Mouse (Mus musculus) G1E (cell line): ENCODE measurements at regions not wholly inside any gene's neighbourhood (a gene's known extent, or its start where the extent isn't known, plus 50 kb on each side); places are given as distances from the start of the nearest gene placed in this dataset.

Experiments
- ATAC-seq: 2 replicates; pipeline ENCODE4 v1.8.0; 2016; ENCODE audit warnings: mild to moderate bottlenecking; ENCODE audit not compliant: insufficient number of reproducible peaks, poor library complexity, low FRiP score, severe bottlenecking; ENCODE audit errors: extremely low read depth
- DNase-seq: peaks from one replicate; pipeline ENCODE4 v3.0.0; 2012; ENCODE audit warnings: low spot score
- H3K27me3 ChIP-seq: 2 replicates; pipeline ENCODE4 v1.6.1; 2012; ENCODE audit warnings: mild to moderate bottlenecking, low read length, inconsistent platforms; ENCODE audit not compliant: insufficient read depth
- H3K36me3 ChIP-seq: replicated peaks from 2 replicates; pipeline ENCODE3; 2012; ENCODE audit warnings: mild to moderate bottlenecking, inconsistent platforms
- H3K4me1 ChIP-seq: 2 replicates; pipeline ENCODE4 v1.6.1; 2012; ENCODE audit warnings: low read depth, low read length, inconsistent platforms, mixed read lengths; ENCODE audit not compliant: insufficient read depth
- H3K4me3 ChIP-seq: 2 replicates; pipeline ENCODE4 v1.5.1; 2012; ENCODE audit warnings: low read depth, mild to moderate bottlenecking, inconsistent platforms, low read length, moderate library complexity, mixed read lengths
- H3K9me3 ChIP-seq: replicated peaks from 2 replicates; pipeline ENCODE4 v1.6.1; 2012; ENCODE audit warnings: inconsistent platforms
- CTCF ChIP-seq: IDR thresholded peaks from 2 replicates; pipeline ENCODE4 v1.5.1; 2012; ENCODE audit warnings: low read depth, low read length, inconsistent platforms, mixed read lengths
- GATA1 ChIP-seq: IDR thresholded peaks from 2 replicates; pipeline ENCODE4 v1.6.1; 2012; ENCODE audit warnings: borderline replicate concordance, low read length, inconsistent platforms, mixed read lengths
- GATA2 ChIP-seq: IDR thresholded peaks from 2 replicates; pipeline ENCODE4 v1.6.1; 2012; ENCODE audit warnings: low read depth, low read length, inconsistent platforms, borderline replicate concordance
- POLR2AphosphoS5 ChIP-seq: IDR thresholded peaks from 2 replicates; pipeline ENCODE4 v1.6.1; 2012; ENCODE audit warnings: low read depth, low read length, inconsistent platforms; ENCODE audit not compliant: insufficient replicate concordance
- TAL1 ChIP-seq: conservative IDR thresholded peaks from 2 replicates; pipeline ENCODE4 v1.6.1; 2012; ENCODE audit warnings: low read depth, low read length, inconsistent platforms, mixed read lengths

DNA sequence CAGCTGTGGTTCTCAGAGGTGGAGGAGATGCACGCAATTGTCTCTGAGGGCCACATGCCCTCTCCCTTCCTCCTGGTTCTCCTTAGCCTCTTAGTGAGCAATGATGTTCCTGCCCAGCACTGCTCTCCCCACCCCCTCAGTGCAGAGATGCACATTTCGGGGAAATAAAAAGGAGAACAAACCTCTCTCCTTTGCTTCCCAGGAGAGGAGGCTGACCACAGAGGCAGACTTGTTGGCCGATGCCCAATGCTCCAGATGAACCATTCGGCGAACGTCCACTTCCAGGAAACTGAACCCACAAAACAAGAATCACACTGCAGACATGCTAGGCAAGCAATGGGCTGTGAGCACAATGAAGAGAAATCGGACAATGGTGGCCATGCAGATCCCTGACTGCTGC lies 169.8 kb upstream of the Irf2bp2 start:
- TF ChIP-seq GATA2: no peak
- TF ChIP-seq POLR2AphosphoS5: no peak
- TF ChIP-seq CTCF: no peak
- TF ChIP-seq TAL1: no peak
- no peak for TF ChIP-seq GATA1
- DNase-seq: peak; percentile 60

DNA sequence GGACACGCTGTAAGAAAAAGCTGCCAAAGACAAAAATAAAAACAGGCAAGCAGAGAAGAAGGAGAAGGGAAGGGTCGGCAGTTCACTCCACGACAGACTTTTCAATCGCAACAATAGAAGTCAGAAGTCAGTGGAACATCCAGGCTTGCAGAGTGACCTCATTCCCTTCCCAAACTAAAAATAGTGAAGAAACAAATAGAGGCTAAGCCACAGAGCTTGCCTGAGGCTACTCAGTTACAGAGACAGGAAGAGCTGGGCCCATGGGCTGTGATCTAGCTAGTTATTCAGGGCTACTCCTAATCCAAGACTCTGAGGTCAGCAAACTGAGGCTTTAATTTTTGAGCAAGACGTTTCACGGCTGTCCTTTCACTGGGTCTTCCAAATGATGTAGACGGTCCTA lies 165.9 kb upstream of the Irf2bp2 start:
- no peak overlapping the region for H3K4me3 ChIP-seq
- DNase-seq: no peak
- H3K27me3 ChIP-seq: 0 out of 2 replicates have a peak, but pooled peaks cover under 1% of the 10 kb centered on the region
- no peak for TF ChIP-seq TAL1
- no peak for TF ChIP-seq CTCF
- no peak for TF ChIP-seq GATA1
- no peak for TF ChIP-seq GATA2
- TF ChIP-seq POLR2AphosphoS5: no peak
- H3K36me3 ChIP-seq: no peaks in the 10 kb centered on the region
- peaks cover 64% of the 10 kb centered on the region for H3K4me1 ChIP-seq
- no peak for ATAC-seq
- no peaks in the 10 kb centered on the region for H3K9me3 ChIP-seq

More for the DNA sequence above, 169.8 kb upstream of the Irf2bp2 start:
- Histone ChIP-seq H3K4me1 (peaks cover 72% of the 10 kb centered on the region), H3K4me3 (peak overlapping the region; percentile 17; the same call in 1 of the 2 replicates), H3K27me3 (no peaks in the 10 kb centered on the region), H3K9me3 (no peaks in the 10 kb centered on the region), H3K36me3 (no peaks in the 10 kb centered on the region)
- ATAC-seq: 0 out of 2 replicates have a peak, but pooled peaks have one; percentile 29

DNA sequence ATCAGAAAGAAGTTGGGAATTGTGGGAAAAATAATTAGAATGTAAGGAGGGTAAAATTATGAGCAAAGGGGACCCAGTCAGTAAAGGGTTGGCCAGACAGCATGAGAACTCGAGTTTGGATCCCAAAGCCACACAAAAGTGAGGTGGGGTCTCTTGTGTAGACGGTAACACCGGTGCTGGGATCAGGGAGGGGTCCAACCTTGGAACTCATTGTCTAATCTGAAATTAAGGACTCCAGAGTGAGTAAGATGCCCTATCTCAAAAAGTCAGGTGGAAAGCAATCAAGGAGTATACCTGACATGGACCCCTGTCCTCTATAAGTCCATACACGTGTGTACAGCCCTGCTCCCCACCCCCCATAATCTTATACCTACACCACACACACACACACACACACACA lies 165.2 kb upstream of the Irf2bp2 start:
- no peak for ATAC-seq
- DNase-seq: no peak
- no peak for TF ChIP-seq GATA1
- no peak for TF ChIP-seq GATA2
- no peak for TF ChIP-seq TAL1
- no peak for TF ChIP-seq POLR2AphosphoS5
- no peak for TF ChIP-seq CTCF
- Histone ChIP-seq H3K27me3 (0 out of 2 replicates have a peak, but pooled peaks cover 4% of the 10 kb centered on the region), H3K36me3 (no peaks in the 10 kb centered on the region), H3K4me3 (no peak overlapping the region), H3K4me1 (peaks cover 61% of the 10 kb centered on the region), H3K9me3 (no peaks in the 10 kb centered on the region)

DNA sequence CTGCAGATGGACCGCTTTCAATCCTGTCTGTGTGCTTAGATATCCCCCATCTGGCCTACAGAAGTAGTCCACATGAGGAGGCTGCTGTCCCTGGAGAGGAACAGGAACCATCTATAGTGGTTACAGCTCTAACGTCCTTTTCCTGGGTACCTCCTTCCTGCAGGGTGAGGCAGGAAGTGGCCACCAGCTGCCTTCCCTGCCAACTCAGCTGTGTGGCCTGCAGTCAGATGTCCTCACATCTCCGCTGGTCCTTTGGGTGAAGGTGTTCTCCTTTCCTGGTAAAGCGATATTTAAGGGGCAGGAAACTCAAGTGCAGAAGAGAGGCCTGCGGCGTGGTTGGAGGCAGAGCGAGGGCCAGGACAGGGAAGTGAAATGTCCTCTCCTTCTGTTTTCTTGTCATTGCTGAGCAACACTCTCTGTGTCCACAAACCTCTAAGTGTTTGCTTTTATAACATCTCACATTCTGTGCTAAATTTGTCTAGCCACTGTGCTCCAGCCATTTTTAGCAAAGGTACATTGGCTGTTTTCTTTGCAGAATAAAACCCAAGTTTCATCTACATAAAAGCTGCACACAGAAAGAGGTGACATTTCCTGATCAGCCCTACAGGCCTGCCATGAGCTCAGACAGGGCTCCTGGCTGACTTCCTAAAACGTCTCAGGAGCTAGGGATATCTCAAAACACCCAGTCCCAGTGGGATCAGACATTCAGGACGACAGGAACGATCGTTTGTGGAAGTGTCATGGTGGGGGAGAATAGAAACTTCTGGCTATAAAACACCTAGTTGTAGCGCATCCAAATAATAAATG lies 164.4 kb upstream of the Irf2bp2 start:
- H3K4me1 ChIP-seq: peaks cover 57% of the 10 kb centered on the region
- no peaks in the 10 kb centered on the region for H3K9me3 ChIP-seq
- DNase-seq: peak; percentile 61
- H3K4me3 ChIP-seq: peak overlapping the region; percentile 52; the same call in 1 of the 2 replicates
- H3K36me3 ChIP-seq: no peaks in the 10 kb centered on the region
- ATAC-seq: peak; percentile 86
- TF ChIP-seq GATA1 (no peak), TAL1 (no peak), POLR2AphosphoS5 (no peak), CTCF (no peak), GATA2 (no peak)
- 0 out of 2 replicates have a peak, but pooled peaks cover 4% of the 10 kb centered on the region for H3K27me3 ChIP-seq

DNA sequence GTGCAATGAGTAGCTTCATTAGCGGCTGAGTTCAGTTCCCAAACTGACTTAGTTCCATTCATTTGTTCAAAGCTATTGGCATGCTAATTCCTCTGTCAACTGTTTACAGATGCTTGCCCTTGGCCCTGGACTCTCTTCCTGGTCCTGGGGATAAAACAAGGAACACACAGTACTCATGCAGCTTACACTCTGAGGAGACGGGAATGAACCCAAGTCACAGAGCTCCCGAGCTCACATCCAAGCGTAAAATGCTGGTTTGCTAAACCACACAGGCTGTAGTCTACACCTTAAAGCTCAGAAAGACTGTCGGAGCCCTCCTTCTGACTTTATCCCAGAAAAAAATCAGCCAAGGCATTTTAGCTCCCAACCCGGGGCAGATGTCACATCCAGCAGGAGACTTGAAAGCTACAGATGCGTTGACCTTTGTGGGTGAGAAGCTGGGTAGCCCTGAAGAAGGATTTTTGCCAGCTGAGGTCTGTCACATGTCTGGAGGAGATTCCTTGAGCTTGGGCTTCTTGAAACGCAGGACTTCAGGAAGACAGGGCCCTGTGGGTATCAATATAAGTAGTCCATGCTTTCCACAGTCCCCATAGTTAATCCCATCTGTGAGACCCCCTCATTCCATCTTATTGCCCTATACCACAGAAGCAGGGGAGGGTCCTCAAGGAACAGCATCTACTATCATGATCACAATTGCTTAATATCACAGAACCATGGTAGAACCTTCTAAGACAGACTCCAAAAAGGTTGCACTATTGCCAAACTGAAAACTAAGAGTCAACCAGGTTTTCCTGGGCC lies 162.7 kb upstream of the Irf2bp2 start:
- no peak for ATAC-seq
- no peak overlapping the region for H3K4me3 ChIP-seq
- DNase-seq: no peak
- peaks cover 51% of the 10 kb centered on the region for H3K4me1 ChIP-seq
- no peaks in the 10 kb centered on the region for H3K36me3 ChIP-seq
- H3K9me3 ChIP-seq: no peaks in the 10 kb centered on the region
- TF ChIP-seq CTCF: no peak
- TF ChIP-seq GATA1: no peak
- TF ChIP-seq GATA2: no peak
- TF ChIP-seq TAL1: no peak
- TF ChIP-seq POLR2AphosphoS5: no peak
- H3K27me3 ChIP-seq: 0 out of 2 replicates have a peak, but pooled peaks cover 4% of the 10 kb centered on the region

DNA sequence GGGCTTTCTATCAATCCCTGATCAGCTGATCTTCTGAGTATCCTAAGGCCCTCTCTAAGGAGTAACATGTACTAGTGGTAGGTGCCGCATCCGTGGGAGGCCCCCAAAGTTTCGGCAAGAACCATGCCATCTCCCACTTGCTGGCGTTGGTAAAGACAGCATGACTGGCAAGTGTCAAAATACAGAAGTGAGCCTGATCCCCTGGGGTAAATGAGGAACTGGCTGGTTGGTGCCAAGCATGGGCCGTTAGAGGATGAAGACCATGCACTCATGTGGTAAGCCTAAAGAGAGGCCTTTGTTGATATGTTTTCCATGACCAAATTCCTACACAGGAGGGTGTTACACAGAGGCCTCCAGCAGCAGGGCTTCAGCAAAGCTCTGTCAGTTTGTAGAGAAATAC lies 161.9 kb upstream of the Irf2bp2 start:
- TF ChIP-seq POLR2AphosphoS5 (no peak), TAL1 (no peak), CTCF (no peak), GATA1 (no peak), GATA2 (no peak)
- no peaks in the 10 kb centered on the region for H3K9me3 ChIP-seq
- no peaks in the 10 kb centered on the region for H3K36me3 ChIP-seq
- no peak overlapping the region for H3K4me3 ChIP-seq
- peaks cover 48% of the 10 kb centered on the region for H3K4me1 ChIP-seq
- DNase-seq (no peak), ATAC-seq (no peak)
- H3K27me3 ChIP-seq: 0 out of 2 replicates have a peak, but pooled peaks cover 4% of the 10 kb centered on the region
